Mouse (Mus musculus): ENCODE data around the gene Cdh23. TPM values are rescaled to one million over a fixed set of nuclear protein-coding genes. Genes with fewer than 3 reads are reported as not detected.

Gene Cdh23
- polyA plus RNA-seq, 1 experiment = 0.19 TPM

DNA sequence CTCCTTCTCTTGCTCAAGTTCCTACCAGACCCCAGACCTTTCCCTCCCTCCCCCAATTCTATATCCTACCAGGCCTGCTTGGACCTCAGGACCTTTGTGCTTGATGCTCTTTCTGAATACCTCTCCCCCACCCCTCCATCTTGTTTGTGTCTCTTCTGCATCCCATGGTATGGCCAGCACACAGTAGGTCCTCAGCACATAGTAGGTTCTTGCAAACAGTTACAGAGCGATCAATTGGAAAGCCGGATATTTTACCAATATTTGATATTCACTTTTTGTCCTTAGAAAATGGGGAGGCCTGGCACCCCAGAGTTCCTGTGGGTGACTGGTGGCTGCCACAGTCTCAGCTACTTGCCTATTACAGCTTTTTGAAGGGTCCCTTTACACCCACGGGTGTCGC lies 361.3 kb downstream of the Cdh23 start:
- Histone ChIP-seq H3K79me3 (ENCODE audit: low read depth) (no peaks in the 10 kb centered on the region), H3K36me3 (ENCODE audit: control insufficient read depth, insufficient read depth) (no peaks in the 10 kb centered on the region), H3K4me3 (ENCODE audit: insufficient read depth, poor library complexity, severe bottlenecking) (no peak overlapping the region), H3K27me3 (ENCODE audit: control insufficient read depth, insufficient read depth, insufficient read length) (peaks cover 52% of the 10 kb centered on the region), H3K79me2 (ENCODE audit: control insufficient read depth, insufficient read depth) (no peaks in the 10 kb centered on the region), H3ac (ENCODE audit: control insufficient read depth, insufficient read length, low read depth) (no peak overlapping the region)
- TF ChIP-seq CEBPB (IDR thresholded peaks at IDR 0.05; ENCODE audit: low read depth) (no peak), MAX (IDR thresholded peaks at IDR 0.05) (no peak), CTCF (IDR thresholded peaks at IDR 0.05; ENCODE audit: control insufficient read depth, insufficient read depth, insufficient read length) (no peak), USF1 (IDR thresholded peaks at IDR 0.05; ENCODE audit: low read depth) (no peak), FOSL1 (IDR thresholded peaks at IDR 0.05; ENCODE audit: insufficient read depth, low read length, poor library complexity, severe bottlenecking) (no peak), MYOG (IDR thresholded peaks at IDR 0.05; ENCODE audit: control insufficient read depth, extremely low read depth, insufficient read length) (no peak), MYOD1 (IDR thresholded peaks at IDR 0.05; ENCODE audit: control insufficient read depth, insufficient read length, low read depth) (no peak)

DNA sequence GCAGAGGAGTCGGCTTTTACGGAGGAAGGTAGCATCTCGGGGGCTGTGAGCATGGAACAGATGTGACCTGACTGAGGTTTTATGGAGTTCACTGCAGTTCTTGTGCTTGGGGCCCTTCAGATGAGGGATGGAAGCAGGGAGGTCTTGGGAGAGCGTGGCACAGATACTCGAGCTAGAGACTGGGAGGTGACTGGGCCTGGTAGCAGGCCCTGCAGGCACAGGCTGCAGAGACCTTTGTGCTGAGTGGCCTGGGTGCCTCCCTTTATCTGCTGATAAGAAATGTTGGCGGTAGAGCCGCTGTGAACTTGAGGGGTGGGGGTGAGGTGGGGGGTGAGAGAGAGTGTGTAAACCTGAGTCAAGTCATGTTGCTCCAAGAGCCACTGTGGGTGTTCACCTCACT lies 361.7 kb downstream of the Cdh23 start:
- Histone ChIP-seq H3K4me3 (ENCODE audit: insufficient read depth, poor library complexity, severe bottlenecking) (no peak overlapping the region), H3ac (ENCODE audit: control insufficient read depth, insufficient read length, low read depth) (no peak overlapping the region), H3K36me3 (ENCODE audit: control insufficient read depth, insufficient read depth) (no peaks in the 10 kb centered on the region), H3K27me3 (ENCODE audit: control insufficient read depth, insufficient read depth, insufficient read length) (peaks cover 57% of the 10 kb centered on the region), H3K79me3 (ENCODE audit: low read depth) (no peaks in the 10 kb centered on the region), H3K79me2 (ENCODE audit: control insufficient read depth, insufficient read depth) (no peaks in the 10 kb centered on the region)
- TF ChIP-seq MYOG (IDR thresholded peaks at IDR 0.05; ENCODE audit: control insufficient read depth, extremely low read depth, insufficient read length) (no peak), FOSL1 (IDR thresholded peaks at IDR 0.05; ENCODE audit: insufficient read depth, low read length, poor library complexity, severe bottlenecking) (no peak), USF1 (IDR thresholded peaks at IDR 0.05; ENCODE audit: low read depth) (no peak), MAX (IDR thresholded peaks at IDR 0.05) (no peak), MYOD1 (IDR thresholded peaks at IDR 0.05; ENCODE audit: control insufficient read depth, insufficient read length, low read depth) (no peak), CTCF (IDR thresholded peaks at IDR 0.05; ENCODE audit: control insufficient read depth, insufficient read depth, insufficient read length) (no peak), CEBPB (IDR thresholded peaks at IDR 0.05; ENCODE audit: low read depth) (no peak)

DNA sequence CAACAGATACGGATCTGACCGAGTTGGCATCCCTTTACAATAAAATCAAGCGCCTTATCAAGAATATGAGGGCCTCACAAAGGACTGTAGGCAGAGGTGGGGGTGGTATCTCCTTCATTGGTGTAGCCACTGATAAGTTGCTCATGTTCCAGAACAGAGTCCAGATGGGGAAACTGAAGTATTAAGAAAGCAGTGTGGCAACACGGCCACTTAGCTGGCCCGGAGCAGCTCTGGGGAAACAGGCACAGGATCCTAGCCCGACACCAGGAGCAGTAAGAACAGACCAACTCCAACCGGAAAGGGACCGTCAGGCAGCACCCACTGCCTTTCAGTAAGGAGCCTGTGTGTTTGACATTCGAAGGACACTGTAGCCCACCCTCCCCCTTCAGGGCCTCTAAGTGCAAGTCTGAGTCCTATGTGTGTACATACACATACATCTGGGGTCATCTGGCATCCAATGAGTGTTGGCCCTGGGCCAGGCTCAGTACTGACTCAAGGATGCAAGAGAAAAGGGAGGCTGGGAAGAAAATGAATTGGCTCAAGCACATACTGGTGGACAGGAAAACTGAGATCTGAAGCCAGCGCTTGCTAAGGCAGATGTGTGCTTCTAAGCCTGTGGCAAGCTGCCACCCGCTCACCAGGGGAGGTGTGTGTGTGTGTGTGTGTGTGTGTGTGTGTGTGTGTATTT lies 367.2 kb downstream of the Cdh23 start:
- no peak for TF ChIP-seq CEBPB (IDR thresholded peaks at IDR 0.05; ENCODE audit: low read depth)
- no peak for TF ChIP-seq MYOG (IDR thresholded peaks at IDR 0.05; ENCODE audit: control insufficient read depth, extremely low read depth, insufficient read length)
- no peak for TF ChIP-seq USF1 (IDR thresholded peaks at IDR 0.05; ENCODE audit: low read depth)
- TF ChIP-seq MAX (IDR thresholded peaks at IDR 0.05) = no peak
- TF ChIP-seq CTCF (IDR thresholded peaks at IDR 0.05; ENCODE audit: control insufficient read depth, insufficient read depth, insufficient read length) = no peak
- no peak for TF ChIP-seq MYOD1 (IDR thresholded peaks at IDR 0.05; ENCODE audit: control insufficient read depth, insufficient read length, low read depth)
- no peak for TF ChIP-seq FOSL1 (IDR thresholded peaks at IDR 0.05; ENCODE audit: insufficient read depth, low read length, poor library complexity, severe bottlenecking)
- Histone ChIP-seq H3K4me3 (ENCODE audit: insufficient read depth, poor library complexity, severe bottlenecking) (no peak overlapping the region), H3K36me3 (ENCODE audit: control insufficient read depth, insufficient read depth) (no peaks in the 10 kb centered on the region), H3ac (ENCODE audit: control insufficient read depth, insufficient read length, low read depth) (no peak overlapping the region), H3K79me3 (ENCODE audit: low read depth) (no peaks in the 10 kb centered on the region), H3K27me3 (ENCODE audit: control insufficient read depth, insufficient read depth, insufficient read length) (peaks cover 50% of the 10 kb centered on the region), H3K79me2 (ENCODE audit: control insufficient read depth, insufficient read depth) (no peaks in the 10 kb centered on the region)

DNA sequence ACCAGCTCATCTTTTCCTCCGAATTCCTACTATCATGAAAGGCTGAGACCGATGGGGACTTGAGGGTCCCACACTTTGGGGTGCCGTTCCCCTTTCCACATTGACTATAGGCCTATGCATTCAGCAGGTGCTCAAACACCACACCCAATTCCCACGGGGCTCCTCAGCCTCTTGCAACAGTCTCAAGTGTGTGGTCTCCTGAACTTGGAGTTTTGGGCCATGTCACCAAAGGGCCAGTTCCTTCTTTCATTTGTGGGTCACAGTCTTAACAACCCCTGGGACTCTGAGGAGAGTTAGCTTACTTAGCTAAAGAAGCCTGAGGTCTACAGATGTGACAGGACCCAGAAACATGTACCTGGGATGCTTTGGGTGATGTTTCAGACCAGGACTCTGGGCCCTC lies 380.1 kb downstream of the Cdh23 start:
- peaks cover 4% of the 10 kb centered on the region for H3K27me3 ChIP-seq (ENCODE audit: control insufficient read depth, insufficient read depth, insufficient read length)
- H3K36me3 ChIP-seq (ENCODE audit: control insufficient read depth, insufficient read depth) = no peaks in the 10 kb centered on the region
- no peak overlapping the region for H3ac ChIP-seq (ENCODE audit: control insufficient read depth, insufficient read length, low read depth)
- TF ChIP-seq CEBPB (IDR thresholded peaks at IDR 0.05; ENCODE audit: low read depth) (no peak), MYOD1 (IDR thresholded peaks at IDR 0.05; ENCODE audit: control insufficient read depth, insufficient read length, low read depth) (no peak), FOSL1 (IDR thresholded peaks at IDR 0.05; ENCODE audit: insufficient read depth, low read length, poor library complexity, severe bottlenecking) (no peak), CTCF (IDR thresholded peaks at IDR 0.05; ENCODE audit: control insufficient read depth, insufficient read depth, insufficient read length) (no peak), MAX (IDR thresholded peaks at IDR 0.05) (no peak), MYOG (IDR thresholded peaks at IDR 0.05; ENCODE audit: control insufficient read depth, extremely low read depth, insufficient read length) (no peak), USF1 (IDR thresholded peaks at IDR 0.05; ENCODE audit: low read depth) (no peak)
- no peak overlapping the region for H3K4me3 ChIP-seq (ENCODE audit: insufficient read depth, poor library complexity, severe bottlenecking)
- no peaks in the 10 kb centered on the region for H3K79me2 ChIP-seq (ENCODE audit: control insufficient read depth, insufficient read depth)
- H3K79me3 ChIP-seq (ENCODE audit: low read depth) = no peaks in the 10 kb centered on the region

DNA sequence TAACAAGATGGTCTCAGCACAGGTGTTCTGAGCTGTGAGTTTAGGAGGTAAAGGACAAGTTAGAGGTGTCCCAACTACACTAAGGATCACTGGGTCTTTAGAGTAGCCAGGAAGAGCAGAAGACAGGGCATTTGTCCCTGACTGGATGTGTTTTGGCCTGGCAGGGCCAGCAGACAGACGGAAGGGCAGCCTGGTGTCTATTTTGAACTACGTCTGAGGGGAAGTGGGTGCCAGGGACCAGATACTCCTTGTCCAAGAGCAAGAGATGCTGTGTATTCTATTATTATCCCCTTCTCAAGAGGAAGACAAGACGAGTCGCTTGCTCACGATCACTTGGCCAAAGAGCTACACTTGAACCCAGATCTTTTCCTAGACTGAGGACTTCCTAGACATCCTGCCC lies 382.7 kb downstream of the Cdh23 start:
- Histone ChIP-seq H3K36me3 (ENCODE audit: control insufficient read depth, insufficient read depth) (no peaks in the 10 kb centered on the region), H3ac (ENCODE audit: control insufficient read depth, insufficient read length, low read depth) (no peak overlapping the region), H3K79me3 (ENCODE audit: low read depth) (no peaks in the 10 kb centered on the region), H3K79me2 (ENCODE audit: control insufficient read depth, insufficient read depth) (no peaks in the 10 kb centered on the region), H3K27me3 (ENCODE audit: control insufficient read depth, insufficient read depth, insufficient read length) (peaks cover 7% of the 10 kb centered on the region), H3K4me3 (ENCODE audit: insufficient read depth, poor library complexity, severe bottlenecking) (no peak overlapping the region)
- TF ChIP-seq CEBPB (IDR thresholded peaks at IDR 0.05; ENCODE audit: low read depth) (no peak), MYOG (IDR thresholded peaks at IDR 0.05; ENCODE audit: control insufficient read depth, extremely low read depth, insufficient read length) (no peak), MYOD1 (IDR thresholded peaks at IDR 0.05; ENCODE audit: control insufficient read depth, insufficient read length, low read depth) (no peak), USF1 (IDR thresholded peaks at IDR 0.05; ENCODE audit: low read depth) (no peak), FOSL1 (IDR thresholded peaks at IDR 0.05; ENCODE audit: insufficient read depth, low read length, poor library complexity, severe bottlenecking) (no peak), CTCF (IDR thresholded peaks at IDR 0.05; ENCODE audit: control insufficient read depth, insufficient read depth, insufficient read length) (no peak)

Data from C2C12 (cell line).